8 mouse cellular contexts compared by ENCODE assay signal in genomic region chr7:19000421-19000820, GRCm38 (mm10). TPM values are rescaled to one million over a fixed set of nuclear protein-coding genes. Genes with fewer than 3 reads are reported as not detected.
DNase-seq lines count a peak whose midpoint lies in the region; ATAC-seq and TF ChIP-seq lines count a peak whose summit lies in the region.

No protein-coding gene starts in this region.

- no peaks in the 10 kb centered on the region for H3K9me3 ChIP-seq in kidney, embryonic 16.5 days (ENCODE audit: low read length)
- H3K9me3 ChIP-seq in embryonic facial prominence, embryonic 14.5 days (ENCODE audit: control insufficient read depth, low read length), result no peaks in the 10 kb centered on the region
- no peaks in the 10 kb centered on the region for H3K9me3 ChIP-seq in intestine, embryonic 16.5 days (ENCODE audit: control insufficient read depth, low read length)

- no peak for TF ChIP-seq POLR2A in olfactory bulb, adult 2 months (IDR thresholded peaks at IDR 0.05; ENCODE audit: insufficient read depth, low read depth, low read length)

- H3K9ac ChIP-seq in kidney, embryonic 16.5 days (replicated peaks; ENCODE audit: low read length), result peak overlapping the region; percentile 70
- peak overlapping the region; percentile 55 for H3K9ac ChIP-seq in embryonic facial prominence, embryonic 14.5 days (ENCODE audit: low read depth, low read length)
- peak overlapping the region; percentile 68 for H3K9ac ChIP-seq in intestine, embryonic 16.5 days (ENCODE audit: low read depth, low read length)

- TF ChIP-seq CTCF in olfactory bulb, adult 2 months (IDR thresholded peaks at IDR 0.05; ENCODE audit: insufficient read depth, low read depth, low read length), result no peak

- peaks cover 6% of the 10 kb centered on the region for H3K36me3 ChIP-seq in kidney, embryonic 16.5 days (ENCODE audit: insufficient read depth, low read length)
- peaks cover 12% of the 10 kb centered on the region for H3K36me3 ChIP-seq in embryonic facial prominence, embryonic 14.5 days (ENCODE audit: control insufficient read depth, insufficient read depth, low read length)
- H3K36me3 ChIP-seq in intestine, embryonic 16.5 days (ENCODE audit: control insufficient read depth, insufficient read depth, low read length), result peaks cover 2% of the 10 kb centered on the region

- WGBS in kidney, embryonic 16.5 days, result 22% methylated on average over 10 of the region's 10 CpGs
- 68% methylated on average over 8 of the region's 10 CpGs for WGBS in embryonic facial prominence, embryonic 14.5 days
- WGBS in intestine, embryonic 16.5 days, result 40% methylated on average over 10 of the region's 10 CpGs
- WGBS in olfactory bulb, adult 2 months, result 66% methylated on average over 10 of the region's 10 CpGs

- peaks cover 32% of the 10 kb centered on the region for H3K4me1 ChIP-seq in kidney, embryonic 16.5 days (ENCODE audit: insufficient read depth, low read length)
- H3K4me1 ChIP-seq in embryonic facial prominence, embryonic 14.5 days (ENCODE audit: control insufficient read depth, insufficient read depth, low read length), result peaks cover 7% of the 10 kb centered on the region
- H3K4me1 ChIP-seq in intestine, embryonic 16.5 days (ENCODE audit: control insufficient read depth, insufficient read depth, low read length), result peaks cover 30% of the 10 kb centered on the region
- peaks cover 28% of the 10 kb centered on the region for H3K4me1 ChIP-seq in olfactory bulb, adult 2 months (ENCODE audit: control insufficient read depth, insufficient read depth, low read length)

- ATAC-seq in kidney, embryonic 16.5 days (ENCODE audit: low FRiP score, low TSS enrichment), result no peak
- no peak for ATAC-seq in embryonic facial prominence, embryonic 14.5 days (ENCODE audit: low read depth)
- no peak for ATAC-seq in intestine, embryonic 16.5 days

- H3K27me3 ChIP-seq in kidney, embryonic 16.5 days (ENCODE audit: insufficient read depth, low read length), result no peaks in the 10 kb centered on the region
- no peaks in the 10 kb centered on the region for H3K27me3 ChIP-seq in embryonic facial prominence, embryonic 14.5 days (replicated peaks; ENCODE audit: control insufficient read depth, insufficient read depth, low read length)
- no peaks in the 10 kb centered on the region for H3K27me3 ChIP-seq in intestine, embryonic 16.5 days (replicated peaks; ENCODE audit: control insufficient read depth, insufficient read depth, low read length)

- H3K4me3 ChIP-seq in kidney, embryonic 16.5 days (ENCODE audit: low read length), result peak overlapping the region; percentile 51
- peak overlapping the region; percentile 37 for H3K4me3 ChIP-seq in embryonic facial prominence, embryonic 14.5 days (ENCODE audit: low read depth, low read length)
- H3K4me3 ChIP-seq in intestine, embryonic 16.5 days (ENCODE audit: low read length), result peak overlapping the region; percentile 44
- H3K4me3 ChIP-seq in olfactory bulb, adult 2 months (ENCODE audit: insufficient read depth, low read depth, low read length), result peak overlapping the region; percentile 6; the same call in 1 of the 2 replicates

- no peak for DNase-seq in kidney, postnatal 14 days
- DNase-seq in embryonic facial prominence, embryonic 14.5 days (ENCODE audit: low spot score), result no peak
- DNase-seq in urinary bladder, postnatal 36 days (ENCODE audit: low spot score in 2 of 2), result no peak
- no peak for DNase-seq in adrenal gland, adult 8-10 months
- no peak for DNase-seq in natural killer cell, adult 2 months (ENCODE audit: low spot score in 2 of 2)

- H3K4me2 ChIP-seq in kidney, embryonic 16.5 days (replicated peaks; ENCODE audit: low read depth, low read length), result peak overlapping the region; percentile 69
- H3K4me2 ChIP-seq in embryonic facial prominence, embryonic 14.5 days (ENCODE audit: low read depth, low read length), result peak overlapping the region; percentile 52
- peak overlapping the region; percentile 57 for H3K4me2 ChIP-seq in intestine, embryonic 16.5 days (ENCODE audit: low read depth, low read length)

- peak overlapping the region; percentile 39; the same call in 1 of the 2 replicates for H3K27ac ChIP-seq in kidney, embryonic 16.5 days (ENCODE audit: low read length)
- H3K27ac ChIP-seq in embryonic facial prominence, embryonic 14.5 days (replicated peaks; ENCODE audit: low read depth, low read length), result no peak overlapping the region; the same call in 1 of the 2 replicates
- H3K27ac ChIP-seq in intestine, embryonic 16.5 days (ENCODE audit: low read length), result peak overlapping the region; percentile 31
- no peak overlapping the region for H3K27ac ChIP-seq in olfactory bulb, adult 2 months (ENCODE audit: insufficient read depth, low read depth, low read length)

RNA-seq across cellular contexts. Expression of gene Irf2bp1, which starts 3.4 kb away (rescaled TPM):
- polyA plus RNA-seq in kidney, embryonic 16.5 days (2015; fragmentation: Nextera tagmentation; extraction: Ambion mirVana), result 21.4 and 23.5 TPM in 2 replicates
- 26.6 and 27.4 TPM in 2 replicates for polyA plus RNA-seq in embryonic facial prominence, embryonic 14.5 days (2014; fragmentation: Nextera tagmentation; extraction: Ambion mirVana)
- polyA plus RNA-seq in intestine, embryonic 16.5 days (2015; fragmentation: Nextera tagmentation; extraction: Ambion mirVana), result 17.0 and 17.1 TPM in 2 replicates
- polyA plus RNA-seq in olfactory bulb, adult 2 months (2012; ENCODE audit: insufficient read depth, insufficient read length, low replicate concordance, missing spikeins), result not detected in 2 replicates
- 10 to 100 TPM; 49.0 to 52.8 (median 50.9) TPM for total RNA-seq in adrenal gland, adult 8-10 months (2022)

RNA-seq across cellular contexts. Expression of gene Mypop, which starts 9.4 kb away (rescaled TPM):
- 3.3 and 4.0 TPM in 2 replicates for polyA plus RNA-seq in kidney, embryonic 16.5 days (2015; fragmentation: Nextera tagmentation; extraction: Ambion mirVana)
- 4.0 and 4.2 TPM in 2 replicates for polyA plus RNA-seq in embryonic facial prominence, embryonic 14.5 days (2014; fragmentation: Nextera tagmentation; extraction: Ambion mirVana)
- 1.7 TPM in 2 replicates for polyA plus RNA-seq in intestine, embryonic 16.5 days (2015; fragmentation: Nextera tagmentation; extraction: Ambion mirVana)
- not detected in 2 replicates for polyA plus RNA-seq in olfactory bulb, adult 2 months (2012; ENCODE audit: insufficient read depth, insufficient read length, low replicate concordance, missing spikeins)
- 10 to 100 TPM; 11.4 to 18.0 (median 15.5) TPM for total RNA-seq in adrenal gland, adult 8-10 months (2022)

RNA-seq across cellular contexts. Expression of gene Nanos2, which starts 13.2 kb away (rescaled TPM):
- polyA plus RNA-seq in kidney, embryonic 16.5 days (2015; fragmentation: Nextera tagmentation; extraction: Ambion mirVana), result not detected in 2 replicates
- not detected in 2 replicates for polyA plus RNA-seq in embryonic facial prominence, embryonic 14.5 days (2014; fragmentation: Nextera tagmentation; extraction: Ambion mirVana)
- polyA plus RNA-seq in intestine, embryonic 16.5 days (2015; fragmentation: Nextera tagmentation; extraction: Ambion mirVana), result not detected in 2 replicates
- not detected in 2 replicates for polyA plus RNA-seq in olfactory bulb, adult 2 months (2012; ENCODE audit: insufficient read depth, insufficient read length, low replicate concordance, missing spikeins)
- not detected for total RNA-seq in adrenal gland, adult 8-10 months (2022)

RNA-seq across cellular contexts. Expression of gene Foxa3, which starts 22.9 kb away (rescaled TPM):
- 0.35 and 0.75 TPM in 2 replicates for polyA plus RNA-seq in kidney, embryonic 16.5 days (2015; fragmentation: Nextera tagmentation; extraction: Ambion mirVana)
- polyA plus RNA-seq in embryonic facial prominence, embryonic 14.5 days (2014; fragmentation: Nextera tagmentation; extraction: Ambion mirVana), result 0.56 and 1.6 TPM in 2 replicates
- 28.5 and 30.8 TPM in 2 replicates for polyA plus RNA-seq in intestine, embryonic 16.5 days (2015; fragmentation: Nextera tagmentation; extraction: Ambion mirVana)
- not detected in 2 replicates for polyA plus RNA-seq in olfactory bulb, adult 2 months (2012; ENCODE audit: insufficient read depth, insufficient read length, low replicate concordance, missing spikeins)
- total RNA-seq in adrenal gland, adult 8-10 months (2022), result under 1 TPM in 1 of 4 experiments, not detected in 3; 0.12 TPM

RNA-seq across cellular contexts. Expression of gene Sympk, which starts 23.8 kb away (rescaled TPM):
- polyA plus RNA-seq in kidney, embryonic 16.5 days (2015; fragmentation: Nextera tagmentation; extraction: Ambion mirVana), result 34.0 and 35.6 TPM in 2 replicates
- 23.6 and 23.8 TPM in 2 replicates for polyA plus RNA-seq in embryonic facial prominence, embryonic 14.5 days (2014; fragmentation: Nextera tagmentation; extraction: Ambion mirVana)
- polyA plus RNA-seq in intestine, embryonic 16.5 days (2015; fragmentation: Nextera tagmentation; extraction: Ambion mirVana), result 23.5 and 24.1 TPM in 2 replicates
- polyA plus RNA-seq in olfactory bulb, adult 2 months (2012; ENCODE audit: insufficient read depth, insufficient read length, low replicate concordance, missing spikeins), result not detected in 2 replicates
- total RNA-seq in adrenal gland, adult 8-10 months (2022), result 100 to 1,000 TPM; 110 to 113 (median 111) TPM

Comparison
In these comparisons a context has a peak if more than half of its experiments do, and no peak if none do; other contexts are left out.
1. H3K27ac ChIP-seq: peak in kidney, embryonic 16.5 days (single experiment) and intestine, embryonic 16.5 days (single experiment); none in embryonic facial prominence, embryonic 14.5 days (single experiment) and olfactory bulb, adult 2 months (single experiment).
2. RNA of gene Irf2bp1, which starts 3.4 kb away (polyA plus RNA-seq): 26.6 to 27.4 TPM in embryonic facial prominence, embryonic 14.5 days, 21.4 to 23.5 TPM in kidney, embryonic 16.5 days and 17.0 to 17.1 TPM in intestine, embryonic 16.5 days; not detected in olfactory bulb, adult 2 months; every median in the first group is over 10 times any median in the second.
3. Peak in every context shown above with its lines, with median percentiles within 50 percentile points of each other: H3K4me2 ChIP-seq, H3K4me3 ChIP-seq and H3K9ac ChIP-seq.